ENCODE assay signal across 9 mouse cellular contexts in genomic region chr5:120131600-120131999, GRCm38 (mm10). TPM values are rescaled to one million over a fixed set of nuclear protein-coding genes. Genes with fewer than 3 reads are reported as not detected.
A peak's percentile ranks its signal among the peaks of the same experiment; 100 is the strongest.
DNase-seq lines count a peak whose midpoint lies in the region; ATAC-seq and TF ChIP-seq lines count a peak whose summit lies in the region.
"Had no signal": no experiment of that assay in that cellular context is flagged by ENCODE, and none has a peak within 500 bp of the region (broad histone marks: within the 10 kb centered on the region; RNA-seq: fewer than 3 reads in every experiment).

No protein-coding gene starts in this region.

- no peak overlapping the region for H3K4me2 ChIP-seq in liver, embryonic 11.5 days
- no peak overlapping the region for H3K4me2 ChIP-seq in lung, postnatal 0 days (replicated peaks; ENCODE audit: low read depth, low read length)

- no peaks in the 10 kb centered on the region for H3K27me3 ChIP-seq in cerebellum, adult 2 months (ENCODE audit: control insufficient read depth, insufficient read depth, low read length)
- no peaks in the 10 kb centered on the region for H3K27me3 ChIP-seq in liver, embryonic 11.5 days (replicated peaks; ENCODE audit: control insufficient read depth, insufficient read depth, low read length)
- no peaks in the 10 kb centered on the region for H3K27me3 ChIP-seq in lung, postnatal 0 days (replicated peaks; ENCODE audit: insufficient read depth, low read length)
- H3K27me3 ChIP-seq: megakaryocyte, embryonic 14.5 days had no signal

- no peak overlapping the region for H3K27ac ChIP-seq in cerebellum, adult 2 months (ENCODE audit: insufficient read depth, low read length)
- no peak overlapping the region for H3K27ac ChIP-seq in liver, embryonic 11.5 days (ENCODE audit: low read depth, low read length)
- H3K27ac ChIP-seq in lung, postnatal 0 days (ENCODE audit: low read length), result no peak overlapping the region

- peak; percentile 56; the same call in 1 of the 2 replicates for TF ChIP-seq CTCF in cerebellum, adult 2 months (IDR thresholded peaks at IDR 0.05; ENCODE audit: borderline replicate concordance, insufficient read depth, low read depth, low read length)
- peak; percentile 69 for TF ChIP-seq CTCF in lung, postnatal 0 days (IDR thresholded peaks at IDR 0.05)

- no peak for ATAC-seq in liver, embryonic 11.5 days (replicated peaks; ENCODE audit: low FRiP score)
- ATAC-seq in lung, postnatal 0 days, result no peak

- no peak overlapping the region for H3K9ac ChIP-seq in liver, embryonic 11.5 days (ENCODE audit: low read depth, low read length)
- no peak overlapping the region for H3K9ac ChIP-seq in lung, postnatal 0 days (replicated peaks; ENCODE audit: low read depth)

- TF ChIP-seq POLR2A in cerebellum, adult 2 months (IDR thresholded peaks at IDR 0.05; ENCODE audit: borderline replicate concordance, insufficient read depth, low read length), result no peak

- no peak overlapping the region for H3K4me3 ChIP-seq in cerebellum, adult 2 months (replicated peaks; ENCODE audit: insufficient read depth, low read depth, low read length)
- no peak overlapping the region for H3K4me3 ChIP-seq in liver, embryonic 11.5 days (ENCODE audit: low read depth, low read length)
- H3K4me3 ChIP-seq in lung, postnatal 0 days (ENCODE audit: low read depth, low read length), result no peak overlapping the region
- H3K4me3 ChIP-seq: megakaryocyte, embryonic 14.5 days had no signal

- 67% methylated on average over 5 of the region's 5 CpGs for WGBS in cerebellum, adult 2 months
- WGBS in liver, embryonic 11.5 days, result 67% methylated on average over 5 of the region's 5 CpGs
- 62% methylated on average over 5 of the region's 5 CpGs for WGBS in lung, postnatal 0 days

- no peaks in the 10 kb centered on the region for H3K9me3 ChIP-seq in liver, embryonic 11.5 days (ENCODE audit: control insufficient read depth, low read length)
- no peaks in the 10 kb centered on the region for H3K9me3 ChIP-seq in lung, postnatal 0 days (ENCODE audit: low read length)
- H3K9me3 ChIP-seq: megakaryocyte, embryonic 14.5 days had no signal

- no peak for TF ChIP-seq EP300 in lung, postnatal 0 days (IDR thresholded peaks at IDR 0.05)

- H3K36me3 ChIP-seq in liver, embryonic 11.5 days (ENCODE audit: control insufficient read depth, insufficient read depth, low read length), result peaks cover 37% of the 10 kb centered on the region
- H3K36me3 ChIP-seq in lung, postnatal 0 days (ENCODE audit: insufficient read depth, low read length), result no peaks in the 10 kb centered on the region; the same call in 1 of the 2 replicates

- peak in 1 of 2 experiments; percentile 31 for DNase-seq in cerebellum, adult 2 months
- no peak for DNase-seq in cerebellum, adult 11-12 months
- peak; percentile 73 for DNase-seq in liver
- DNase-seq in liver, embryonic 11.5 days (ENCODE audit: low spot score), result no peak
- DNase-seq in c-Kit-positive CD71-positive TER-119-positive erythroid progenitor cells, embryonic 14.5 days (ENCODE audit: low spot score), result peak; percentile 64
- peak; percentile 28 for DNase-seq in lung, postnatal 0 days (ENCODE audit: low spot score)
- DNase-seq in ovary, adult 18-20 months (ENCODE audit: low spot score), result no peak
- DNase-seq in frontal cortex, postnatal 14 days (ENCODE audit: low spot score in 2 of 2), result no peak

- 0 out of 2 replicates have a peak, but pooled peaks cover 4% of the 10 kb centered on the region for H3K4me1 ChIP-seq in cerebellum, adult 2 months (ENCODE audit: control insufficient read depth, insufficient read depth, low read length)
- peaks cover 25% of the 10 kb centered on the region for H3K4me1 ChIP-seq in liver, embryonic 11.5 days (replicated peaks; ENCODE audit: control insufficient read depth, insufficient read depth, low read length)
- no peaks in the 10 kb centered on the region for H3K4me1 ChIP-seq in lung, postnatal 0 days (ENCODE audit: insufficient read depth, low read depth, low read length)

RNA-seq across cellular contexts. Expression of gene Rbm19, which starts 15.3 kb away (rescaled TPM):
- polyA plus RNA-seq in cerebellum, adult 2 months (2012; rRNA removed), result 13.8 and 15.3 TPM in 2 replicates
- polyA plus RNA-seq in liver, embryonic 11.5 days (2014; fragmentation: Nextera tagmentation; extraction: Ambion mirVana), result 31.8 and 35.1 TPM in 2 replicates
- polyA plus RNA-seq in lung, postnatal 0 days (2015; fragmentation: Nextera tagmentation; extraction: Ambion mirVana), result 6.0 and 7.4 TPM in 2 replicates

Comparison
In these comparisons a context has a peak if more than half of its experiments do, and no peak if none do; other contexts are left out.
1. DNase-seq: peak in liver (single experiment), c-Kit-positive CD71-positive TER-119-positive erythroid progenitor cells, embryonic 14.5 days (single experiment) and lung, postnatal 0 days (single experiment); none in cerebellum, adult 11-12 months (single experiment), liver, embryonic 11.5 days (single experiment), ovary, adult 18-20 months (single experiment) and frontal cortex, postnatal 14 days (0 of 2).